Mouse (Mus musculus) kidney, adult 2 months (tissue): Measurements from ENCODE around the gene Psmc3ip. TPM values are rescaled to one million over a fixed set of nuclear protein-coding genes. Genes with fewer than 3 reads are reported as not detected.
A peak's percentile ranks its signal among the peaks of the same experiment; 100 is the strongest.

Experiments
- DNase-seq: peaks from one replicate; pipeline ENCODE4 v3.0.0; 2021
- H3K27ac ChIP-seq: fragments of 200-500 bp; 2 replicates; pipeline ENCODE4 v1.5.1; 2012; ENCODE audit warnings: low read depth, low read length, control low read depth, inconsistent platforms; ENCODE audit not compliant: insufficient read depth
- H3K27me3 ChIP-seq: fragments of 200-500 bp; replicated peaks from 2 replicates; pipeline ENCODE4 v1.6.1; 2012; ENCODE audit warnings: mild to moderate bottlenecking, moderate library complexity, low read length, inconsistent platforms; ENCODE audit not compliant: control insufficient read depth, insufficient read depth
- H3K36me3 ChIP-seq: fragments of 200-500 bp; 2 replicates; pipeline ENCODE4 v1.6.1; 2012; ENCODE audit warnings: mild to moderate bottlenecking, moderate library complexity, low read length, inconsistent platforms; ENCODE audit not compliant: control insufficient read depth, insufficient read depth
- H3K4me1 ChIP-seq: fragments of 200-500 bp; 2 replicates; pipeline ENCODE4 v1.6.1; 2011; ENCODE audit warnings: low read length; ENCODE audit not compliant: control insufficient read depth, insufficient read depth
- H3K4me3 ChIP-seq: fragments of 200-500 bp; 2 replicates; pipeline ENCODE4 v1.5.1; 2011; ENCODE audit warnings: mild to moderate bottlenecking, low read depth, low read length, control low read depth; ENCODE audit not compliant: insufficient read depth
- CTCF ChIP-seq: fragments of 200-500 bp; conservative IDR thresholded peaks from 2 replicates; pipeline ENCODE4 v1.5.1; 2011; ENCODE audit warnings: low read depth, mild to moderate bottlenecking, control low read depth, low read length, moderate library complexity, mixed read lengths; ENCODE audit not compliant: insufficient read depth, insufficient read length
- POLR2A ChIP-seq: fragments of 200-500 bp; IDR thresholded peaks from one replicate; pipeline ENCODE4 v1.6.1; 2011; ENCODE audit warnings: low read depth, low read length, control low read depth
- WGBS: fragments of 180-500 bp; shearing (Covaris S2); methylation state at CpG from one replicate; pipeline ENCODE4 v1.1.7; 2018; 5-methylcytosine and 5-hydroxymethylcytosine counted together
- polyA plus RNA-seq: library from polyadenylated mRNA; depleted of rRNA; stranded (reverse); fragments of >200 nt; gene quantifications from 2 replicates; pipeline ENCODE4 v1.2.3, GENCODE M21; 2012

Gene Psmc3ip
- polyA plus RNA-seq, 1 experiment, result 1.9 TPM

- TF ChIP-seq CTCF, result no peak
- no peak for TF ChIP-seq POLR2A
- peak overlapping the region; percentile 54 for H3K4me3 ChIP-seq
- no peaks in the 10 kb centered on the region for H3K27me3 ChIP-seq
- no peak overlapping the region for H3K27ac ChIP-seq
- no peaks in the 10 kb centered on the region; the same call in 1 of the 2 replicates for H3K4me1 ChIP-seq
- no peak for DNase-seq
- 3% methylated on average over 18 of the region's 18 CpGs for WGBS
- H3K36me3 ChIP-seq, result no peaks in the 10 kb centered on the region; the same call in none of the 2 replicates
These were observed 314 bp downstream of the Psmc3ip start for GRCm38 (mm10) chr11:101094930-101095313.

- Histone ChIP-seq H3K27ac (no peak overlapping the region), H3K4me3 (no peak overlapping the region), H3K27me3 (no peaks in the 10 kb centered on the region), H3K36me3 (peaks cover 2% of the 10 kb centered on the region; the same call in 1 of the 2 replicates), H3K4me1 (peaks cover 15% of the 10 kb centered on the region)
- WGBS, result 91% methylated on average over 1 of the region's 1 CpGs
- TF ChIP-seq CTCF, result no peak
- TF ChIP-seq POLR2A, result no peak
- peak; percentile 47 for DNase-seq
These were observed 5.3 kb downstream of the Psmc3ip start for GRCm38 (mm10) chr11:101089931-101090330.

- Histone ChIP-seq H3K4me3 (peak overlapping the region; percentile 75), H3K27me3 (no peaks in the 10 kb centered on the region), H3K27ac (peak overlapping the region; percentile 54), H3K36me3 (peaks cover 2% of the 10 kb centered on the region; the same call in 1 of the 2 replicates), H3K4me1 (peaks cover 22% of the 10 kb centered on the region)
- WGBS, result 6% methylated on average over 8 of the region's 8 CpGs
- DNase-seq, result peak; percentile 77
- TF ChIP-seq POLR2A (no peak), CTCF (no peak)
These were observed 7.6 kb downstream of the Psmc3ip start for GRCm38 (mm10) chr11:101087682-101088055.

- H3K27me3 ChIP-seq, result no peaks in the 10 kb centered on the region
- H3K27ac ChIP-seq, result peak within 1 kb of the TSS; percentile 74
- peaks cover 22% of the 10 kb centered on the region for H3K4me1 ChIP-seq
- DNase-seq, result peak; percentile 97
- 1% methylated on average over 52 of the region's 52 CpGs for WGBS
- H3K4me3 ChIP-seq, result peak within 1 kb of the TSS; percentile 75
- peaks cover 2% of the 10 kb centered on the region; the same call in 1 of the 2 replicates for H3K36me3 ChIP-seq
- TF ChIP-seq POLR2A (peak; percentile 66), CTCF (no peak)
These were observed 8.2 kb downstream of the Psmc3ip start, which contains the start of gene Mlx for GRCm38 (mm10) chr11:101086756-101087681. Mlx (plus strand) TSS chr11:101087277.

GRCm38 (mm10) chr11:101086323-101086674 is 8.9 kb downstream of the Psmc3ip start:
- Histone ChIP-seq H3K27ac (peak overlapping the region; percentile 74), H3K4me1 (peaks cover 25% of the 10 kb centered on the region), H3K27me3 (no peaks in the 10 kb centered on the region), H3K36me3 (peaks cover 2% of the 10 kb centered on the region; the same call in 1 of the 2 replicates), H3K4me3 (no peak overlapping the region)
- no peak for DNase-seq
- TF ChIP-seq POLR2A, result no peak
- no peak for TF ChIP-seq CTCF
- 52% methylated on average over 6 of the region's 6 CpGs for WGBS

GRCm38 (mm10) chr11:101085617-101086322 is 9.5 kb downstream of the Psmc3ip start:
- H3K27ac ChIP-seq, result peak overlapping the region; percentile 74; the same call in 1 of the 2 replicates
- H3K4me3 ChIP-seq, result no peak overlapping the region
- DNase-seq, result peak; percentile 80
- WGBS, result 79% methylated on average over 18 of the region's 18 CpGs
- no peak for TF ChIP-seq CTCF
- no peak for TF ChIP-seq POLR2A
- peaks cover 29% of the 10 kb centered on the region for H3K4me1 ChIP-seq
- peaks cover 2% of the 10 kb centered on the region; the same call in 1 of the 2 replicates for H3K36me3 ChIP-seq
- no peaks in the 10 kb centered on the region for H3K27me3 ChIP-seq
